Mouse (Mus musculus) erythroblast, embryonic 14.5 days (primary cell): ENCODE measurements at regions not wholly inside any gene's neighbourhood (a gene's known extent, or its start where the extent isn't known, plus 50 kb on each side); places are given as distances from the start of the nearest gene placed in this dataset.

Experiments
- H3K27me3 ChIP-seq: 2 replicates; pipeline ENCODE4 v1.6.1; 2012; ENCODE audit warnings: inconsistent platforms; ENCODE audit not compliant: control insufficient read depth
- H3K36me3 ChIP-seq: 2 replicates; pipeline ENCODE4 v1.6.1; 2012; ENCODE audit warnings: mild to moderate bottlenecking, inconsistent platforms; ENCODE audit not compliant: control insufficient read depth
- H3K4me1 ChIP-seq: 2 replicates; pipeline ENCODE4 v1.6.1; 2012; ENCODE audit warnings: inconsistent platforms; ENCODE audit not compliant: control insufficient read depth
- H3K4me3 ChIP-seq: replicated peaks from 2 replicates; pipeline ENCODE3; 2012; ENCODE audit warnings: moderate library complexity, mild to moderate bottlenecking, inconsistent platforms
- H3K9me3 ChIP-seq: 2 replicates; pipeline ENCODE4 v1.6.1; 2012; ENCODE audit warnings: low read length, inconsistent platforms, mixed read lengths; ENCODE audit not compliant: control insufficient read depth
- GATA1 ChIP-seq: IDR thresholded peaks from 2 replicates; pipeline ENCODE4 v1.6.1; 2012; ENCODE audit warnings: low read length, inconsistent platforms, mixed read lengths
- TAL1 ChIP-seq: IDR thresholded peaks from 3 replicates; pipeline ENCODE4 v1.6.1; 2012; ENCODE audit warnings: low read length, inconsistent platforms, mixed read lengths

DNA sequence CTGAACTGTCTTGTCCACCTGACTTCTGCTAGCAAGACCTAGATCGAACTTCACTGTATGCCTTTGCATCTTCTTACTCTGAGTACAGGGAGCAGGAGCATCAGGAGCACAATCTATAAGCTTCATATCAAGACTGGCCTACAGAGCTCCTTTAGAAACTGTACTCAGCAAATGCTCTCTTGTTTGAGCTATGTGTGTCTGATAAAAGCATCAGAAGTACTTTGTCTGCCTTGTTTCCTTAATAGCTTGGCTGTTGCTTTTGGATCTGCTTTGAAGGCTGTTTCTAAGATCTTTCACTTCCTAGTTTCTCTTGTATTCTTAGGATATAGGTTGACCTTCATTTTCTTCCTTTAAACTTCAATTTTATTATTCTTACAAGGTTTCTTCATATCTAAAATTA is 175.3 kb upstream of the Cypt12 start:
- TF ChIP-seq GATA1: no peak
- no peak for TF ChIP-seq TAL1
- no peaks in the 10 kb centered on the region for H3K9me3 ChIP-seq
- no peak overlapping the region for H3K4me3 ChIP-seq
- no peaks in the 10 kb centered on the region for H3K27me3 ChIP-seq
- no peaks in the 10 kb centered on the region for H3K4me1 ChIP-seq
- H3K36me3 ChIP-seq: no peaks in the 10 kb centered on the region

DNA sequence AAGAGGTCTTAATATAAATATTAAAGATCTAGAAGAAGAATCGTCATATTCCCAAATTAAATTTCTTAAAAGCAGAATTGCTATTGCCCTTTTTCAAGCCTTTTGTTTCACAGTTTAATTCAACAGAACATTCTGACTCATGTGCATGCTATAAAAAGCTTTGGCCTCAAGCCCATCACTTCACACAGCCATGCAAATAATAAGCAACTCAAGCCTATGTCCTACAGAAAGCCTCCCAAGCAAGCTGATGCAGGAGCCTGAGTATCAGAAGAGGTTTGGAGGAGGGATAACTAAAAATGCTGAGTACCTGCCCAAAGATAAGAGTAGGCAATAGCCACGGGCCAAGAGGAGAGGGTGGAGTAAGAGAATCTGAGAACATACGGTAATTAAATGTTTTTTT is 169.1 kb upstream of the Cypt12 start:
- no peaks in the 10 kb centered on the region for H3K4me1 ChIP-seq
- no peak overlapping the region for H3K4me3 ChIP-seq
- H3K27me3 ChIP-seq: no peaks in the 10 kb centered on the region; the same call in 1 of the 2 replicates
- H3K36me3 ChIP-seq: no peaks in the 10 kb centered on the region
- TF ChIP-seq TAL1: no peak
- TF ChIP-seq GATA1: no peak
- H3K9me3 ChIP-seq: no peaks in the 10 kb centered on the region

DNA sequence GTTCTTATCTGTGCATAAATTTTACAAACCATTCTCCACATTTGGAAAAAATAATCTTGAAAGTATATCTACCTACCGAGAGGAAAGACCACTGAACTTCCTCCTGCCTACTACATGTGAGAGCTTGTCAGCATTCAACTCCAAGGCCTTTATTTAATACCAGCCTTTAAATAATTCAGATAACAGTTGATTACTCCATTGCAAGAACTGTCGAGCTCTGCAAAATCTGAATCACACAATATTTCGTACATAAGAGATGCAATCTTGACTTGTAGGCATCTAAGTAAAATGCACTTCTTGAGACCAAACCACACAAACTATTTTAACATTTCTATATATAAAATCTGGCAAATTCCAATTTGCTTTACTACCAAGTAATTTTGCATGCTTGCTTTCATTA is 164.1 kb upstream of the Cypt12 start:
- H3K9me3 ChIP-seq: no peaks in the 10 kb centered on the region
- no peak for TF ChIP-seq GATA1
- H3K36me3 ChIP-seq: no peaks in the 10 kb centered on the region
- H3K4me3 ChIP-seq: no peak overlapping the region
- no peaks in the 10 kb centered on the region for H3K4me1 ChIP-seq
- H3K27me3 ChIP-seq: peaks cover 41% of the 10 kb centered on the region

DNA sequence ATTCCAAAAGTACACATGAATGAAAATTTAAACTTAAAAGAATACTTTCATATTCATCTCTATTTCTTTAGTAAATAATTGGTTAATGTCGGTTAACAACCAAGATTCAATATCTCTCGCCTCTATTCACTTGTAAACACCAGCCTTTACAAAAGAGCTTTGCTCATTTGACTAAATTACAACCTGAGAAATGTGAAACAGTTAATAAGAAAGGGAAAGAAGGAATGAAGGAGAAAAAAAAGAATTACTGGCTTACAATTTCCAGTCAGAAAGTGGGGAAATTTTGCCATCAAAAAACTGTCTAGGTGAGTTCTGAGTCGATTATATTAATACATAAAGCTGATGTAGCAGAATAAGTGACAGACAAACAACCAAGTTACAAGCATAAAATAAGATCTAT is 163.6 kb upstream of the Cypt12 start:
- Histone ChIP-seq H3K4me1 (no peaks in the 10 kb centered on the region), H3K27me3 (peaks cover 44% of the 10 kb centered on the region)
- no peak for TF ChIP-seq GATA1

DNA sequence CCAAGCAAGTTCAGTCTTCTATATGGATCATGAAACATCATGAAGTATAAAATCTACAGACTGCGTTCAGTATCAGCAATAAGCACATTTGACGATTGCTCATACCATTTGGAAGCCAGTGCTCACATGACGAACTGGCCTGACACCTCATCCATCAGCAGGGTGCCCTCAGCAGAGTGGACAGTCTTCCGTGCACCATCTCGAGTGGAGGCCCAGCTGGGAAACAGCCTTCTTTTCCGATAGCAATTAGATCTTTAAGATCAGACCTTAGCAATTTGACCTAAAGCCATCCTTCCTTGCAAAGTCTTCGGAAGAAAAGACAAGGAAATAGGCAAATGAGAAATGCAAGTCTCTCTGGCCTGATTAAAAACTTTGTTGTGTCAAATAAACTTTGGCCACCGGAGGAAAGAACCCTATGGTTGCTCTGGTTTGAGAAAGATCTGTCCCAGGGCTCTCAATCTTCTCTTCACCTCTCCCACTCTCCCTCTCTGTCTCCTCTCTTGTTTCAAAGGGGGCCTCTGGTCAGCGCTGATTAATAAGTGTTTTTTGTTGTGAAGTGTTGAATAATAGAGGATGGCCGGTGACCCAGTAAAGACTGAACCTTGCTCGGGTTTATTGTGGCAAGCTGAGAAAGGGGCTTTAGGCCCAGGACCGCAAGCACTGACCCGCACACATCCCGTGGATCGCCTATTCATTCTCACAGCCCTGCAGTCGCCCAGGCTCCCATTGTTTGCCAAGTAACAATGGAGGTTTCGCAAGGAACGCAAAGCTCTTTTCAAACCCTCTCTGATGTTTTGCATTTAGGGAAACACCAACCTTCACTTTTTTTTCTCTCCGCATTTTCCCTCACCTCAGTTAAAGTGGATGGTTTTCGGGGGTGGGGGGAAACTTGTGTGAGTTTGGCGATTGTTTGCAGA is 162.8 kb upstream of the Cypt12 start:
- no peaks in the 10 kb centered on the region for H3K4me1 ChIP-seq
- peaks cover 50% of the 10 kb centered on the region for H3K27me3 ChIP-seq
- H3K9me3 ChIP-seq: no peaks in the 10 kb centered on the region
- H3K36me3 ChIP-seq: no peaks in the 10 kb centered on the region
- no peak for TF ChIP-seq GATA1
- no peak for TF ChIP-seq TAL1
- no peak overlapping the region for H3K4me3 ChIP-seq

More for the DNA sequence above, 163.6 kb upstream of the Cypt12 start:
- no peaks in the 10 kb centered on the region for H3K36me3 ChIP-seq
- H3K4me3 ChIP-seq: no peak overlapping the region
- H3K9me3 ChIP-seq: no peaks in the 10 kb centered on the region

DNA sequence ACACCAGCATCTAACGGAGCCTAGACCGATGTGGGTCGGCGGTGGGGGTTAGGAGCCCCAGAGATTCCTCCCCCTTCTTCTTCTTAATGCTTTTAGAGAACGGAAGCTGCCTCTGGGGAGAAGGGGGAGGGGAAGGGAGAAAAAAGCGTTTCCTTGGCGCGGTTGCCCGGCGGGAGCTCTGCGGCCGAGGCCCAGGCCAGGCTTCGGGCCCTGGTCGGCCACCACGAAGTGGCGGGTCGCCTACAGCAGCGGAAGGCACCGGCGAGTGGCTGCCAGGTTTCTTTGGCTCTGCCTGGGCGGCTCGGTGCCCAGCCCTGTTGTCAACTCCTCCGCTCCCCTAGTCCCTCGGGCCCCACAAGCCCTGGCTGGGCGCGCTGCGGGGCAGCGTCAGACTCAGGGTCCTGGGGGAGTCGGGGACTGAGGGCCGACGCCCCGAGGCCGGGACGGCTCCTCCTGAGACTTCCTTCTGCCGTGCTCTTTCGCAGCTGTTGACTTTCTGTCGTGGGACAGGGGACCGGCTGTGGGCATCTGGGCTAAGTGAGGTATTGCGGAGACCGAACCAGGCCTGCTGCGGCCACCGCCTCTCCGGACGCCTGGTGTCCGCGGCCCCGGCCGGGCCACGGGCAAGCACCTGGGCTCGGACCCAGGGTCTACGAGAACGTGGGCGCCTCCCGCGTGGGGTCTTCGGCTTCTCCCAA is 162.0 kb upstream of the Cypt12 start:
- H3K4me1 ChIP-seq: no peaks in the 10 kb centered on the region
- H3K36me3 ChIP-seq: no peaks in the 10 kb centered on the region
- no peak for TF ChIP-seq GATA1
- TF ChIP-seq TAL1: no peak
- peaks cover 58% of the 10 kb centered on the region for H3K27me3 ChIP-seq
- no peak overlapping the region for H3K4me3 ChIP-seq
- no peaks in the 10 kb centered on the region for H3K9me3 ChIP-seq

DNA sequence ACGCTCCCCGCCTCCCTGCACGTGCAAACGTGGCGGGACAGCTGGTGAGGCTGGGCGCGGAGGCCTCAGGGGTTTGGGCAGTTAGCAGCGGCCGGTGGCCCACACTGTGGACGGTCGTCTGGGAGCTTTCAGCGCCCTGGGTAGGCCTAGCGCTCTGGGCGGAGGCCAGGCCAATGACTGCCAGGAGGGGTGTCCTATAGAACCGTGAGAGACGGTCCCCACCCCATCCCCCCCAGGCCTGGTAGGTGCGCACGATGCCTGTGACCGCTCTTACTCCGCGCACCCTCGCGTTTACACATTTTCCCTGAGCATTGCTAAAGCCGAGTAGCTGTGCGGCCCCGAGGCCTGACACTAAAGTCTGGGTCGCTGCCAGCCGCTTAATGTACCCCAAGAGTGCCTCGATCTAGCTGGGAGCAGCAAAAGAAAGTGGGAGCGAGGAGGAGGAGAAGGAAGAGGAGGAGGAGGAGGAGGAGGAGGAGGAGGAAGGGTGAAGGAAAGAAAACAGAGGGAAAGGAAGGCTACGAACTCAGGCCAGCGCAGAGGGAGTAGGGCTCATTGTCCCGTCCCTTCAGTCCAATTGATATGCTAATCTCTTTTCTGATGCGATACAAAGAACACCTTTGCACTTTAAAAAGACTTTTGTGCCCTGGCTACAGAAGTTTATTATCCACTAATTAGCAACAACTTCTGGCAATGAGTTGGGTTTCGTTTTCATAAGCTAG is 161.3 kb upstream of the Cypt12 start:
- Histone ChIP-seq H3K4me1 (no peaks in the 10 kb centered on the region), H3K36me3 (no peaks in the 10 kb centered on the region), H3K27me3 (peaks cover 65% of the 10 kb centered on the region), H3K9me3 (no peaks in the 10 kb centered on the region), H3K4me3 (no peak overlapping the region)
- TF ChIP-seq GATA1: no peak
- TF ChIP-seq TAL1: no peak

DNA sequence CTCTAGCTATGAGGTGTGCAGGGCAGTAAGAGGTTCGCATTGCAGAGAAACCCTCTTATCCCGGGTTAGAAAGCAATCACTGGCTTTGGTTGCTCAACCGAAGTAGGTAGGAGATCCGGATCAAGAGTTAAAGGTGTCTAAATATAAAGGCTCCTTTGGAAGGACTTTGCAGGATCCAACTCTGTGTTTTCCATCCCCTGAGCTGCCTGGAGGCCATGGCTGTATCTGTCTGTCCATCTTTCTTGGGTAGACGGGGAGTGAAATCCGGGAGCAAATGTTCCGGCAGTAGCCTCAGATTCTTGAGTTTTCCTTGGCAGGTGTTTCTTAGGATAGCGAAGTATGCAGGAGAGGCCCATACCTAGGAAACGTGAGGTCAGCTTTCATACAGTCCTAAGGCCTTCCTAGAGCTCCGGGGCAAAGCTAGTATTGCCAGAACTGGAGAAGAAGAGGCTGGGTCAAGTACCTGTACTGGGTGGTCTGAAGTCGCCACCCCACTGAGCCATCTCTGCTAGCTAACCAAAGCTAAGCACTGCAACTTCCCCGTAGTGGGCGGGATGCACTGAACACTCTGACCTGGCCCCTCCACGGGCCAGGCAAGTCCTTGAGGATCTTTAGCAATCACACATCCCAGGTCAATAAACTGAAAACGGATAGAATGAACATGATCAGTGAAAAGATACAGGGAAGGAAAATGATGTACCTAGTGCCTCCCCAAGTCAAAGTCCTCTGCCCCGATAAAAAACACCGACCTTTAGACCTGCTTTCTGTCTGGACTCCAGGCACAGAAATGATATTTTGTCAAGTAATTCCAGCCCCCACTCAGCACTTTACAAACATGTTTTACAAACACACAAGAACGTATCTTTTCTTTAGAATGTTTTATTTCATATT is 160.5 kb upstream of the Cypt12 start:
- Histone ChIP-seq H3K4me1 (no peaks in the 10 kb centered on the region), H3K36me3 (no peaks in the 10 kb centered on the region), H3K4me3 (no peak overlapping the region), H3K27me3 (peaks cover 68% of the 10 kb centered on the region), H3K9me3 (no peaks in the 10 kb centered on the region)
- TF ChIP-seq GATA1: no peak
- no peak for TF ChIP-seq TAL1

DNA sequence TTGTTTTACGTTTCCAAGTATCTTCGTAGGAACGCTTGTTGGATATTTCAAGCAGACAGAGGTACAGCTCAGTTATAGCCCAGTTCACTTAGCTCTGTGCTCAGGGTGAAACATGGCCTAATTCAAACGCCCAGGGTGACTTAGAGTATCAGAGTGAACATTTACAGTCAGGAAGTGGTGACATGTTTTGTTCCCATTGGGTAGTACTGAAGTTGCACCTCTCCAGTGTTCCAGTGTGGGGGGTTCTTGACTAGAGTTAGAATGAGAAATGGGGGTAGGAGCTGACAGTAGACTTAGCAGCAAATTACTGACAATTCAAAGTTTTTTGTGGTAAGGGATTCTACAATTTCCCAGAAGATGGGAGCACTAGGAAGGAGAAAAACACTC is 159.9 kb upstream of the Cypt12 start:
- no peaks in the 10 kb centered on the region for H3K9me3 ChIP-seq
- H3K4me1 ChIP-seq: no peaks in the 10 kb centered on the region
- no peak overlapping the region for H3K4me3 ChIP-seq
- no peaks in the 10 kb centered on the region for H3K36me3 ChIP-seq
- TF ChIP-seq TAL1 (no peak), GATA1 (no peak)
- H3K27me3 ChIP-seq: peaks cover 72% of the 10 kb centered on the region
